Comparison of ENCODE assay signal across 9 mouse cellular contexts in genomic region chr6:128759221-128759950, GRCm38 (mm10). TPM values are rescaled to one million over a fixed set of nuclear protein-coding genes. Genes with fewer than 3 reads are reported as not detected.
A peak's percentile ranks its signal among the peaks of the same experiment; 100 is the strongest.
DNase-seq lines count a peak whose midpoint lies in the region; ATAC-seq and TF ChIP-seq lines count a peak whose summit lies in the region.
"Had no signal": no experiment of that assay in that cellular context is flagged by ENCODE, and none has a peak within 500 bp of the region (broad histone marks: within the 10 kb centered on the region; RNA-seq: fewer than 3 reads in every experiment).

No protein-coding gene starts in this region.

- H3K27me3 ChIP-seq in liver, embryonic 11.5 days (replicated peaks; ENCODE audit: control insufficient read depth, insufficient read depth, low read length), result no peaks in the 10 kb centered on the region
- no peaks in the 10 kb centered on the region for H3K27me3 ChIP-seq in liver, postnatal 0 days (ENCODE audit: insufficient read depth, low read length)
- no peaks in the 10 kb centered on the region for H3K27me3 ChIP-seq in embryonic facial prominence, embryonic 14.5 days (replicated peaks; ENCODE audit: control insufficient read depth, insufficient read depth, low read length)
- H3K27me3 ChIP-seq in hindbrain, embryonic 15.5 days, result no peaks in the 10 kb centered on the region
- no peaks in the 10 kb centered on the region for H3K27me3 ChIP-seq in myocyte (ENCODE audit: control insufficient read depth, insufficient read depth, insufficient read length)

- no peak for TF ChIP-seq POLR2A in myocyte (IDR thresholded peaks at IDR 0.05; ENCODE audit: insufficient read length, low read depth)

- no peaks in the 10 kb centered on the region for H3K9me3 ChIP-seq in liver, embryonic 11.5 days (ENCODE audit: control insufficient read depth, low read length)
- no peaks in the 10 kb centered on the region for H3K9me3 ChIP-seq in liver, postnatal 0 days (ENCODE audit: low read length)
- H3K9me3 ChIP-seq in embryonic facial prominence, embryonic 14.5 days (ENCODE audit: control insufficient read depth, low read length), result no peaks in the 10 kb centered on the region
- H3K9me3 ChIP-seq in hindbrain, embryonic 15.5 days, result no peaks in the 10 kb centered on the region

- peak overlapping the region; percentile 35 for H3K4me2 ChIP-seq in liver, embryonic 11.5 days
- H3K4me2 ChIP-seq in liver, postnatal 0 days (ENCODE audit: low read depth, low read length), result no peak overlapping the region
- H3K4me2 ChIP-seq in embryonic facial prominence, embryonic 14.5 days (ENCODE audit: low read depth, low read length), result peak overlapping the region; percentile 34
- H3K4me2 ChIP-seq in hindbrain, embryonic 15.5 days, result peak overlapping the region; percentile 40
- H3K4me2 ChIP-seq in myocyte (ENCODE audit: low read depth), result no peak overlapping the region

- H3K4me1 ChIP-seq in liver, embryonic 11.5 days (replicated peaks; ENCODE audit: control insufficient read depth, insufficient read depth, low read length), result peaks cover 3% of the 10 kb centered on the region
- H3K4me1 ChIP-seq in liver, postnatal 0 days (ENCODE audit: insufficient read depth), result peaks cover 7% of the 10 kb centered on the region; the same call in 1 of the 2 replicates
- H3K4me1 ChIP-seq in embryonic facial prominence, embryonic 14.5 days (ENCODE audit: control insufficient read depth, insufficient read depth, low read length), result peaks cover 2% of the 10 kb centered on the region; the same call in 1 of the 2 replicates
- H3K4me1 ChIP-seq in hindbrain, embryonic 15.5 days (replicated peaks), result peaks cover 13% of the 10 kb centered on the region

- DNase-seq in liver, embryonic 11.5 days (ENCODE audit: low spot score), result no peak
- no peak for DNase-seq in liver, postnatal 0 days
- no peak for DNase-seq in embryonic facial prominence, embryonic 14.5 days (ENCODE audit: low spot score)
- DNase-seq in layer of hippocampus, adult 11-12 months (ENCODE audit: low spot score), result no peak
- DNase-seq in left cerebral cortex, adult 11 months (ENCODE audit: low spot score), result no peak

- no peaks in the 10 kb centered on the region for H3K79me2 ChIP-seq in myocyte (ENCODE audit: control insufficient read depth, insufficient read depth)

- TF ChIP-seq CTCF in liver, postnatal 0 days (IDR thresholded peaks at IDR 0.05; ENCODE audit: low read depth), result no peak

- no peak overlapping the region for H3K4me3 ChIP-seq in liver, embryonic 11.5 days (ENCODE audit: low read depth, low read length)
- no peak overlapping the region for H3K4me3 ChIP-seq in liver, postnatal 0 days (ENCODE audit: low read depth, low read length)
- H3K4me3 ChIP-seq in embryonic facial prominence, embryonic 14.5 days (ENCODE audit: low read depth, low read length), result peak overlapping the region; percentile 63; the same call in 1 of the 2 replicates
- peak overlapping the region; percentile 76 for H3K4me3 ChIP-seq in hindbrain, embryonic 15.5 days
- H3K4me3 ChIP-seq in myocyte, result peak overlapping the region; percentile 82

- no peak for TF ChIP-seq EP300 in liver, postnatal 0 days (IDR thresholded peaks at IDR 0.05; ENCODE audit: low read depth)

- H3K27ac ChIP-seq in liver, embryonic 11.5 days (ENCODE audit: low read depth, low read length), result no peak overlapping the region
- H3K27ac ChIP-seq in liver, postnatal 0 days (ENCODE audit: low read depth), result no peak overlapping the region
- H3K27ac ChIP-seq in embryonic facial prominence, embryonic 14.5 days (replicated peaks; ENCODE audit: low read depth, low read length), result no peak overlapping the region
- H3K27ac ChIP-seq in hindbrain, embryonic 15.5 days (replicated peaks), result peak overlapping the region; percentile 61; the same call in 1 of the 2 replicates

- 78% methylated on average over 5 of the region's 5 CpGs for WGBS in liver, embryonic 11.5 days
- 83% methylated on average over 5 of the region's 5 CpGs for WGBS in liver, postnatal 0 days (ENCODE audit: insufficient replicate concordance)
- WGBS in embryonic facial prominence, embryonic 14.5 days, result 82% methylated on average over 5 of the region's 5 CpGs
- WGBS in hindbrain, embryonic 15.5 days, result 74% methylated on average over 5 of the region's 5 CpGs

- H3ac ChIP-seq in myocyte (ENCODE audit: control insufficient read depth, insufficient read length), result no peak overlapping the region

- ATAC-seq in liver, embryonic 11.5 days (replicated peaks; ENCODE audit: low FRiP score), result no peak
- ATAC-seq in liver, postnatal 0 days, result no peak
- no peak for ATAC-seq in embryonic facial prominence, embryonic 14.5 days (ENCODE audit: low read depth)
- no peak for ATAC-seq in hindbrain, embryonic 15.5 days (ENCODE audit: low FRiP score, low read depth)

- H3K36me3 ChIP-seq in liver, embryonic 11.5 days (ENCODE audit: control insufficient read depth, insufficient read depth, low read length), result no peaks in the 10 kb centered on the region
- H3K36me3 ChIP-seq in liver, postnatal 0 days (replicated peaks; ENCODE audit: insufficient read depth, low read length), result no peaks in the 10 kb centered on the region
- H3K36me3 ChIP-seq in embryonic facial prominence, embryonic 14.5 days (ENCODE audit: control insufficient read depth, insufficient read depth, low read length), result no peaks in the 10 kb centered on the region
- H3K36me3 ChIP-seq in hindbrain, embryonic 15.5 days, result no peaks in the 10 kb centered on the region
- H3K36me3 ChIP-seq in myocyte (ENCODE audit: control insufficient read depth, insufficient read depth), result no peaks in the 10 kb centered on the region

- no peak overlapping the region for H3K9ac ChIP-seq in liver, embryonic 11.5 days (ENCODE audit: low read depth, low read length)
- no peak overlapping the region for H3K9ac ChIP-seq in liver, postnatal 0 days (replicated peaks)
- H3K9ac ChIP-seq in embryonic facial prominence, embryonic 14.5 days (ENCODE audit: low read depth, low read length), result no peak overlapping the region
- H3K9ac ChIP-seq in hindbrain, embryonic 15.5 days, result no peak overlapping the region

TF ChIP-seq in myocyte, 11 proteins besides CTCF, POLR2A, EP300 and RAD21:
- TF ChIP-seq CEBPB (IDR thresholded peaks at IDR 0.05; ENCODE audit: insufficient read depth, poor library complexity, severe bottlenecking) (no peak), MYOD1 (IDR thresholded peaks at IDR 0.05; ENCODE audit: control insufficient read depth in 1 of 3, insufficient read length in 2 of 3, low read depth in 2 of 3) (no peak), TCF3 (IDR thresholded peaks at IDR 0.05; ENCODE audit: insufficient read length, low read depth) (no peak), MYOG (IDR thresholded peaks at IDR 0.05; ENCODE audit: control insufficient read depth in 1 of 3, insufficient read depth in 1 of 3, insufficient read length in 2 of 3, low read depth in 2 of 3) (no peak), POLR2AphosphoS2 (IDR thresholded peaks at IDR 0.05; ENCODE audit: insufficient read length, low read depth) (no peak), REST (IDR thresholded peaks at IDR 0.05; ENCODE audit: insufficient read depth, insufficient read length) (no peak)

RNA-seq across cellular contexts. Expression of gene Klrb1c, which starts 29.6 kb away (rescaled TPM):
- not detected in 2 replicates for polyA plus RNA-seq in liver, embryonic 11.5 days (2014; fragmentation: Nextera tagmentation; extraction: Ambion mirVana)
- polyA plus RNA-seq in liver, postnatal 0 days (2015; fragmentation: Nextera tagmentation; extraction: Ambion mirVana), result 0.64 and 1.1 TPM in 2 replicates
- 0.14 TPM in 1 of 2 replicates, not detected in the other for polyA plus RNA-seq in embryonic facial prominence, embryonic 14.5 days (2014; fragmentation: Nextera tagmentation; extraction: Ambion mirVana)
- polyA plus RNA-seq in hindbrain, embryonic 15.5 days (2015; fragmentation: Nextera tagmentation; extraction: Ambion mirVana), result 0.12 TPM in 1 of 2 replicates, not detected in the other
- polyA plus RNA-seq in myocyte (2012; fragmentation: generic; extraction: Trizol), result not detected
- polyA plus RNA-seq: erythroblast, embryonic 14.5 days; neural tube, embryonic 11.5 days had no signal

RNA-seq across cellular contexts. Expression of gene Klrb1, which starts 36.5 kb away (rescaled TPM):
- polyA plus RNA-seq in liver, embryonic 11.5 days (2014; fragmentation: Nextera tagmentation; extraction: Ambion mirVana), result not detected in 2 replicates
- not detected in 2 replicates for polyA plus RNA-seq in liver, postnatal 0 days (2015; fragmentation: Nextera tagmentation; extraction: Ambion mirVana)
- polyA plus RNA-seq in embryonic facial prominence, embryonic 14.5 days (2014; fragmentation: Nextera tagmentation; extraction: Ambion mirVana), result not detected in 2 replicates
- 0.31 and 0.94 TPM in 2 replicates for polyA plus RNA-seq in hindbrain, embryonic 15.5 days (2015; fragmentation: Nextera tagmentation; extraction: Ambion mirVana)
- polyA plus RNA-seq in myocyte (2012; fragmentation: generic; extraction: Trizol), result not detected
- polyA plus RNA-seq: erythroblast, embryonic 14.5 days; neural tube, embryonic 11.5 days had no signal

Comparison
In these comparisons a context has a peak if more than half of its experiments do, and no peak if none do; other contexts are left out.
1. H3K4me2 ChIP-seq: peak in liver, embryonic 11.5 days (single experiment), embryonic facial prominence, embryonic 14.5 days (single experiment) and hindbrain, embryonic 15.5 days (single experiment); none in liver, postnatal 0 days (single experiment) and myocyte (single experiment).
2. H3K4me3 ChIP-seq: peak in embryonic facial prominence, embryonic 14.5 days (single experiment), hindbrain, embryonic 15.5 days (single experiment) and myocyte (single experiment); none in liver, embryonic 11.5 days (single experiment) and liver, postnatal 0 days (single experiment).